Mouse (Mus musculus) forebrain, embryonic 14.5 days (tissue): ENCODE data around the gene Zfp30. TPM values are rescaled to one million over a fixed set of nuclear protein-coding genes. Genes with fewer than 3 reads are reported as not detected.

ENCODE experiments used
- ATAC-seq: fragments of 200-750 bp; cut with Nextera tagmentation; 2 replicates; pipeline ENCODE4 v1.8.0; 2017; ENCODE audit warnings: mild to moderate bottlenecking, moderate library complexity
- DNase-seq: peaks from one replicate; pipeline ENCODE4 v3.0.0-alpha.2; 2015; ENCODE audit warnings: low spot score
- H3K27ac ChIP-seq: fragments of 300-500 bp; sonication (generic); 2 replicates; pipeline ENCODE4 v1.5.1; 2014; ENCODE audit warnings: low read depth, mild to moderate bottlenecking, control low read depth, low read length, moderate library complexity
- H3K27me3 ChIP-seq: fragments of 300-500 bp; sonication (generic); replicated peaks from 2 replicates; pipeline ENCODE4 v1.6.1; 2014; ENCODE audit warnings: low read length, control low read depth, mixed read lengths; ENCODE audit not compliant: control insufficient read depth, insufficient read depth
- H3K36me3 ChIP-seq: fragments of 300-500 bp; sonication (generic); 2 replicates; pipeline ENCODE4 v1.6.1; 2014; ENCODE audit warnings: low read length, control low read depth; ENCODE audit not compliant: control insufficient read depth, insufficient read depth
- H3K4me1 ChIP-seq: fragments of 300-500 bp; sonication (generic); 2 replicates; pipeline ENCODE4 v1.6.1; 2014; ENCODE audit warnings: antibody characterized with exemption, low read length, control low read depth; ENCODE audit not compliant: control insufficient read depth, insufficient read depth
- H3K4me2 ChIP-seq: fragments of 300-500 bp; sonication (generic); 2 replicates; pipeline ENCODE4 v1.6.1; 2014; ENCODE audit warnings: mild to moderate bottlenecking, control low read depth, low read length
- H3K4me3 ChIP-seq: fragments of 300-500 bp; sonication (generic); 2 replicates; pipeline ENCODE4 v1.5.1; 2014; ENCODE audit warnings: low read depth, low read length, control low read depth
- H3K9ac ChIP-seq: fragments of 300-500 bp; sonication (generic); 2 replicates; pipeline ENCODE4 v1.6.1; 2014; ENCODE audit warnings: mild to moderate bottlenecking, low read length, control low read depth, moderate library complexity
- H3K9me3 ChIP-seq: fragments of 300-500 bp; sonication (generic); replicated peaks from 2 replicates; pipeline ENCODE4 v1.6.1; 2016; ENCODE audit warnings: low read length, control low read depth, mixed read lengths; ENCODE audit not compliant: control insufficient read depth
- WGBS: fragments of 180-500 bp; shearing (Covaris S2); extraction: QIAGEN DNeasy Blood & Tissue Kit; methylation state at CpG from one replicate; pipeline ENCODE4 v1.1.7; 2014; 5-methylcytosine and 5-hydroxymethylcytosine counted together
- polyA plus RNA-seq: library from polyadenylated mRNA; unstranded; fragments of >200 nt; fragmentation: Nextera tagmentation; extraction: Ambion mirVana; gene quantifications from 2 replicates; pipeline ENCODE4 v1.2.1, GENCODE M21; 2014

The Zfp30 gene
- polyA plus RNA-seq = 15.8 and 17.0 TPM in 2 replicates

DNA sequence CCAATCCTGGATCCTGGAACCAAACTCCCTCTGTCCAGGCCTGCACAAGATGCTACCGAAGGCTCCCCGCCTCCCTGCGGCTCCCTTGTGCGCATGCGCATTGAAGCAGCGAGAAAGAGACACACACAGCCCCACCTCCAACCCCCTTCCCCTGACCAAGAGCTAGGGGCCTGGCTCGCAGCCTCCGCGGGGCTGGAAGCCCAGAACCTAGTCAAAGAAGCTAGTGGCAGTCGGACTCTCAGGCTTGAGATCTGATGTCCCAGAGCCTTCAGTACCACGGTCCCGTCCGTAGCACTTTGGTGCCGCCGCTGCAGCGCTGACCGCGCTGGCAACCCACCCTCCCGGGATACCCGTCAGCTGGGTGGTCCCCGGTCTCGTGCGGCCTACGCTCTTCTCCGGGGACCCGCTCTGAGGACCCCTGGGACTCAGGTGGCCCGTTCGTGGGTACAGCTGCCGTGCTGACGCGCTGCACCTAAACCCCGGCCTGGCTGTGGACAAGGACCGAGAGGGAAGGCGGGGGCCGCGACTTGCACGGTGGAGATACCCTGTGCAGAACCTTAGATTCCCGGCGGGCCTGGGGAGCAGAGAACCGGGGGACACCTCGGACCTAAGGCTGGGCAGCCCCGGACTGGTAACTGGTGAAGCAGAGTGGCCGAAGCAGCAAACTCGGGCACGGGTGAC is at the start of gene Zfp30:
Gene Zfp30, plus strand, starts transcription at position 128 of the 681 bp plus-strand sequence.
- WGBS = under 1% methylated on average over 45 of the region's 45 CpGs
- ATAC-seq = peak; percentile 98
- Histone ChIP-seq H3K27me3 (no peaks in the 10 kb centered on the region), H3K9ac (peak within 1 kb of the TSS; percentile 94), H3K4me3 (peak within 1 kb of the TSS; percentile 84), H3K4me2 (peak within 1 kb of the TSS; percentile 75), H3K9me3 (no peaks in the 10 kb centered on the region), H3K27ac (peak within 1 kb of the TSS; percentile 88), H3K4me1 (peaks cover 16% of the 10 kb centered on the region), H3K36me3 (peaks cover 28% of the 10 kb centered on the region)
- peak; percentile 97 for DNase-seq

DNA sequence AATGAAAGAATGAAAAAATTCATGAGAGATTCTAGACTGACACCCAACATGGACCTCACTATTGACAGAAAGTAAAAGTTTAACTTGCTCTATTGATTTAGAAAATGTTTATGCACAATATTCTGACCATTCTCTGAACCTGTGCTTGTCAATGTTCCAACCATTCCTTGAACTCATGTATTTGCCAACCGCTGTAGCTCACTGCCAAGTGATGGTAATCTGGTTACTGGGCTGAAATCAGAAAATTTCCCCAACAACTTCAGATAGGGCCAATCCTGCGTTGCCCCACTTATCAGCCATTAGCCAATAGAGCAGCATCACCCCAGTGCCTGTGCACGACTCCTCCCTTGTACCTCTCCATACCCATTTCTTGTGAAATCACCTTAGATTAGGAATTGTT is 41.5 kb upstream of the Zfp30 start:
- H3K4me2 ChIP-seq = no peak overlapping the region
- H3K27ac ChIP-seq = no peak overlapping the region
- no peaks in the 10 kb centered on the region for H3K4me1 ChIP-seq
- WGBS = 94% methylated on average over 3 of the region's 3 CpGs
- no peak for DNase-seq
- ATAC-seq = no peak
- H3K4me3 ChIP-seq = no peak overlapping the region
- H3K36me3 ChIP-seq = no peaks in the 10 kb centered on the region
- H3K27me3 ChIP-seq = no peaks in the 10 kb centered on the region
- no peaks in the 10 kb centered on the region for H3K9me3 ChIP-seq
- H3K9ac ChIP-seq = no peak overlapping the region

DNA sequence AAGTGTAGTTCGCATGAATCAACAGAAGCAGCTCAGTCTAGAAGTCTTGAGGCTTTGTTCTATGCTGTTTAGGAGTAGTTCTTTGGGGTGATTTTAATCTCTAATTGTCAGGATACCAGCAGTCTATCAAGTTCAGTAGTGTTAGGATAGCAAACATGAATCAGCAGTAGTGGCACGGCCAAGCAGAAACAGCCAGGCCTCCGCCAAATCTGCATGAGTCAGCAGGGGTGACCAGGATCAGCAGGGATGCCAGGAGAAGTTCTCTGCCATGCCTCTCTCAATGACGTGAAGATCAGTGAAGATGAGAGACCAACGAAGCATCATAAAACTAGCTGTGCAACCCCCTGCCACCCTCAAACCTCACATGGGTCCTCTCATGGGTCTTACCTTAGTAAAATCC is 23.3 kb upstream of the Zfp30 start:
- H3K4me3 ChIP-seq = no peak overlapping the region
- ATAC-seq = no peak
- no peaks in the 10 kb centered on the region for H3K4me1 ChIP-seq
- H3K4me2 ChIP-seq = no peak overlapping the region
- no peaks in the 10 kb centered on the region for H3K27me3 ChIP-seq
- no peak for DNase-seq
- no peaks in the 10 kb centered on the region for H3K9me3 ChIP-seq
- H3K36me3 ChIP-seq = no peaks in the 10 kb centered on the region
- WGBS = 84% methylated on average over 5 of the region's 5 CpGs
- no peak overlapping the region for H3K9ac ChIP-seq
- H3K27ac ChIP-seq = no peak overlapping the region

DNA sequence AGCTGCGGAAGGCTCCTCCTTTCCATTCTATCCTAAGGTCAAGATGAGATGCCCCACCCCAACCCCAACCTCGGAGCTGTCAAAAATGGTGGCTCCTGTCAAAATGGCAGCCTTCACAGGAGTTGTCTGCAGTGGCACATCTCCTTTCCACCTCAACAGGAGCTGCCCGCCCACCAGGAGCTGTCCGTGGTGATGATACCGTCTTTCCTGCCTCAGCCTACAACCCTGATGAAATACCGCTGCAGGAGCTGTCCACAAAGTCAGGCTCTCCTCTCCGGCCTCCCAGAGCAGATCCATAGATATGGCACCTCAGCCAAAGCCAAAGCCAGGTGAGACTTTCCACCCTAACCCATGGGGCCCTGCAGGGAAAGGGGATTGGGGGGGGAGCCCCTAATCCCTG is 19.1 kb upstream of the Zfp30 start:
- H3K27me3 ChIP-seq = no peaks in the 10 kb centered on the region
- H3K4me3 ChIP-seq = no peak overlapping the region
- H3K9me3 ChIP-seq = no peaks in the 10 kb centered on the region
- no peak overlapping the region for H3K4me2 ChIP-seq
- ATAC-seq (no peak), DNase-seq (no peak)
- H3K36me3 ChIP-seq = no peaks in the 10 kb centered on the region
- no peak overlapping the region for H3K27ac ChIP-seq
- WGBS = 84% methylated on average over 7 of the region's 7 CpGs
- peaks cover 6% of the 10 kb centered on the region; the same call in 1 of the 2 replicates for H3K4me1 ChIP-seq
- H3K9ac ChIP-seq = no peak overlapping the region

DNA sequence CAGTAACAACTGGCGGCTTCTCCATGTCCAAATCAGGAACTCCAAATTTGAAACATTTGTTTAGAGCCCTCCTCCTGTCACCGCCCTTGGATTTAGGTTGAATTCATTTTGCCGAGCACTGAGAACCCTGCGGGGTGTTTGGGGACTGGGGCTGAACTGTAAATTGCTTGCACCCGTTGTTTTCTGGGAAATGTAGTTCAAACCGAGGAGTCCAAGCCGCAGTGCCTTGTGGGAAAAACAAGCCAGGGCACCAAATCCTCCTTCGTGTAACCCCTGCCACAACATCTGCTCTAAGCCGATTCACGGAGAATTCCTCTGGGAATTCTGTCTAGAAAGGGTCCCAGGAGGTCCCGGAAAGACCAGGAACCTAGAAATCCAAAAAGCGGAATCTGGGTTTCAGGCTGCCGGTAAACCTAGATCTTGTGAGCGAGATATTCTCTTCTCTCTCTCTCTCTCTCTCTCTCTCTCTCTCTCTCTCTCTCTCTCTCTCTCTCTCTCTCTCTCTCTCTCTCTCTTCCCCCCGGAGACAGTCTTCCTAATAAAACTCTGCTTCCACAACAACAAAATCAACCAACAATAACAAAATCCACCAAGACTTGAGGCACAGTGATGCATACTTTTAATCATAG is 16.6 kb upstream of the Zfp30 start:
- 3% methylated on average over 15 of the region's 15 CpGs for WGBS
- ATAC-seq = peak; percentile 56
- peaks cover 6% of the 10 kb centered on the region; the same call in 1 of the 2 replicates for H3K4me1 ChIP-seq
- peak overlapping the region; percentile 58 for H3K4me2 ChIP-seq
- H3K36me3 ChIP-seq = peaks cover 8% of the 10 kb centered on the region; the same call in 1 of the 2 replicates
- no peak overlapping the region for H3K27ac ChIP-seq
- peak; percentile 93 for DNase-seq
- no peaks in the 10 kb centered on the region for H3K9me3 ChIP-seq
- peak overlapping the region; percentile 56 for H3K9ac ChIP-seq
- no peaks in the 10 kb centered on the region for H3K27me3 ChIP-seq
- H3K4me3 ChIP-seq = peak overlapping the region; percentile 51

DNA sequence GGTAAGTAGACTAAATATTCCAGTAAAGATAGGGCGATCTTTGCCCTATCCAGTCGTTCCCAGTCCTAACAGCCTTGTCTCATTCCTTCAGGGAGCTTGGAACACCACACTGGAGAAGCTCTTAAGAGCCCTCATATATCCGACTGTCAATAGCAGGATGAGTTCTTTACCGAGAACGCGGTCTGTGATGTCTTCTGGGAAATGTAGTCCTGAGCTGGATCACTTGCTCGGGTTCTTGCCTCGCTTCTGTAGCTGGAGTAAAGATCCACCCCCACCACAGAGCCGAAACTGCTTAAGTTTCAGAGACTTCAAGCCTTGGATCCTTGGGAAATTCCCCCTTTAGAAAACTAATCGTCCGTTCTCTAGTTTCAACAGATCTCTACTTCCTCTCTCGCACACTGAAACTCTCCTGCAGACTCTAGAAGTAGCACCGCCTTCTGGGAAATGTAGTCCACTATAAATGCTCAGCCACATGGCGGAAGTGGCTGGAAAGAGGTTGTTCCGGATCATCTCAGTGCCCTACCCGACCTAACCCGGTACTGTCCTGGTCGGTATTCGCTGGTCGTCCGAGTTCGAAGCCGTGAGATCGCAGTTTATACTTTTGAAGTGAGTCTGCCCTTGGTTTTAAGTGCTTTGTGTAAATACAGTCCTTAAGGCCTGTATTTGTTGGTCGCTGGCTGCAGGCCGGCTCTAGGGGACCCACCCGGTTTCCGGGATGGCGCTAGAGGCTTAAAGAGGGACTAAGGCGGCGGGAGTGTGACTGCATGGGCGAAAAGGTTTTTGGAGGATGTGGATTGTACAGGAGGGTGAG is 15.5 kb upstream of the Zfp30 start, which contains the start of gene Zfp84:
Gene Zfp84, plus strand, starts transcription at position 463 of the 811 bp plus-strand sequence.
- Histone ChIP-seq H3K36me3 (peaks cover 17% of the 10 kb centered on the region), H3K27ac (peak within 1 kb of the TSS; percentile 45), H3K9ac (peak within 1 kb of the TSS; percentile 58), H3K9me3 (no peaks in the 10 kb centered on the region), H3K4me1 (peaks cover 6% of the 10 kb centered on the region; the same call in 1 of the 2 replicates), H3K4me2 (peak within 1 kb of the TSS; percentile 58), H3K4me3 (peak within 1 kb of the TSS; percentile 51), H3K27me3 (no peaks in the 10 kb centered on the region)
- under 1% methylated on average over 32 of the region's 32 CpGs for WGBS
- DNase-seq (peak; percentile 97), ATAC-seq (peak; percentile 97)

DNA sequence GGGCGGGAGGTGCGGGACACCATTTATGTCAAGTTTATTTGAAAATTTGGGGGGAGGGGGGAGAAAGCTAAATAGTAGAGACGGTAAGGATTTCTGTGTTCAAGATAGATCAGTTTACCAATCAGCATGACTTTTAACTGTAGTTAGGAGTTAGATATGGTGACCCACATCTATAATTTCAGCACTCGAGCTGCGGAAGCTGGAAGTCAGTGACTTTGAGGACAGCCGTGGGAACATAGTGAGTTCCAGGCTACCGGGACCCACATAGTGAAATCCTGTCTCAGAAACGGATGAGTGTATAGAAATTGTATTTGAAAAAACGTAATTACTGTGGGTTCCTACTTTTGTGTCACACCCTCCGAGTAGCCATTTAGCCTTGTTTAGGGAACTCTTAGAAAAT is 14.8 kb upstream of the Zfp30 start:
- peak overlapping the region; percentile 51 for H3K4me3 ChIP-seq
- WGBS = 5% methylated on average over 10 of the region's 10 CpGs
- no peak for DNase-seq

DNA sequence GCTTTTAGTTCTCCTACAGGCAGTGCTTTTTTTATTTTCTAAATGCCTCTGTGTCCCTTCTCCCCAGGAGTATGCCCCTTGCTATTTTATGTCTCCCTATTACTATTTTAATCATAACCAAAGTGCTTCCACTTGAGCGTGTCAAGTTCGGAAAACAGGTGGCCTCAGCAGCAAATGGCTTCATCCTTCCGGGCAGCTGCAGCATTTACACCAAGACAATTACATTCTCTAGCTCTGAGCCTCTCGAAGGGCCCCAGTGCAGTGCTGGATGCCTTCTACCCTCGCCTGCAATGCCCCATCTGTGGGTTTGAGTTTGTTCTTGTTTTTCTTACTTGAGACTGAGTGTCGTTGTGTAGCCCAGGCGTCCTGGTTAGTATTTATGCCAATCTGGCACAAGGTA is 10.3 kb upstream of the Zfp30 start:
- H3K4me1 ChIP-seq = peaks cover 6% of the 10 kb centered on the region; the same call in 1 of the 2 replicates
- H3K9ac ChIP-seq = no peak overlapping the region
- no peaks in the 10 kb centered on the region for H3K27me3 ChIP-seq
- H3K4me3 ChIP-seq = no peak overlapping the region
- H3K27ac ChIP-seq = no peak overlapping the region
- DNase-seq (no peak), ATAC-seq (no peak)
- 94% methylated on average over 7 of the region's 7 CpGs for WGBS
- H3K36me3 ChIP-seq = peaks cover 66% of the 10 kb centered on the region
- H3K9me3 ChIP-seq = no peaks in the 10 kb centered on the region
- H3K4me2 ChIP-seq = no peak overlapping the region

More for the DNA sequence above, 14.8 kb upstream of the Zfp30 start:
- Histone ChIP-seq H3K27me3 (no peaks in the 10 kb centered on the region), H3K4me2 (peak overlapping the region; percentile 58), H3K9ac (peak overlapping the region; percentile 58), H3K4me1 (peaks cover 6% of the 10 kb centered on the region; the same call in 1 of the 2 replicates), H3K36me3 (peaks cover 23% of the 10 kb centered on the region), H3K27ac (no peak overlapping the region), H3K9me3 (no peaks in the 10 kb centered on the region)
- ATAC-seq = no peak
